Mouse (Mus musculus): Measurements from ENCODE around the gene Ndufb10.

Ndufb10 gene

GRCm38 (mm10) chr17:24724184-24724583 is at the start of gene Ndufb10:
Gene Ndufb10, minus strand, starts transcription at chr17:24724478.
- peak; percentile 84 to 97 for DNase-seq (ENCODE audit: low spot score in 2 of 2)

GRCm38 (mm10) chr17:24773241-24773640 is 49.0 kb upstream of the Ndufb10 start:
- DNase-seq (ENCODE audit: low spot score in 2 of 2): no peak

- DNase-seq (ENCODE audit: low spot score in 2 of 2): no peak
Observed at GRCm38 (mm10) chr17:24769146-24769545, 44.9 kb upstream of the Ndufb10 start.

- no peak for DNase-seq (ENCODE audit: low spot score in 2 of 2)
Observed at GRCm38 (mm10) chr17:24766266-24766875, 42.1 kb upstream of the Ndufb10 start.

GRCm38 (mm10) chr17:24765016-24765905 is 41.0 kb upstream of the Ndufb10 start:
- no peak for DNase-seq (ENCODE audit: low spot score in 2 of 2)

- no peak for DNase-seq (ENCODE audit: low spot score in 2 of 2)
Observed at GRCm38 (mm10) chr17:24761121-24761520, 36.8 kb upstream of the Ndufb10 start.

- DNase-seq (ENCODE audit: low spot score in 2 of 2): no peak
Observed at GRCm38 (mm10) chr17:24757394-24757793, 33.1 kb upstream of the Ndufb10 start.

GRCm38 (mm10) chr17:24752415-24753394 is 28.4 kb upstream of the Ndufb10 start, which contains the start of gene Hs3st6:
Gene Hs3st6, plus strand, starts transcription at chr17:24752988.
- no peak for DNase-seq (ENCODE audit: low spot score in 2 of 2)

GRCm38 (mm10) chr17:24751528-24751927 is 27.2 kb upstream of the Ndufb10 start:
- no peak for DNase-seq (ENCODE audit: low spot score in 2 of 2)

GRCm38 (mm10) chr17:24746986-24747385 is 22.7 kb upstream of the Ndufb10 start:
- DNase-seq (ENCODE audit: low spot score in 2 of 2): no peak

GRCm38 (mm10) chr17:24745526-24746497 is 21.5 kb upstream of the Ndufb10 start:
- DNase-seq (ENCODE audit: low spot score in 2 of 2): peak in 1 of 2 experiments; percentile 92

- DNase-seq (ENCODE audit: low spot score in 2 of 2): no peak
Observed at GRCm38 (mm10) chr17:24744381-24744780, 20.1 kb upstream of the Ndufb10 start.

GRCm38 (mm10) chr17:24743896-24744295 is 19.6 kb upstream of the Ndufb10 start:
- no peak for DNase-seq (ENCODE audit: low spot score in 2 of 2)

- no peak for DNase-seq (ENCODE audit: low spot score in 2 of 2)
Observed at GRCm38 (mm10) chr17:24742307-24742706, 18.0 kb upstream of the Ndufb10 start.

- DNase-seq (ENCODE audit: low spot score in 2 of 2): no peak
Observed at GRCm38 (mm10) chr17:24739926-24740325, 15.6 kb upstream of the Ndufb10 start.

GRCm38 (mm10) chr17:24738238-24738637 is 14.0 kb upstream of the Ndufb10 start:
- no peak for DNase-seq (ENCODE audit: low spot score in 2 of 2)

- DNase-seq (ENCODE audit: low spot score in 2 of 2): no peak
Observed at GRCm38 (mm10) chr17:24737135-24737810, 13.0 kb upstream of the Ndufb10 start.

- DNase-seq (ENCODE audit: low spot score in 2 of 2): peak; percentile 89 to 96
Observed at GRCm38 (mm10) chr17:24736330-24737051, 12.2 kb upstream of the Ndufb10 start, which contains the start of gene Msrb1. Gene Msrb1, plus strand, starts transcription at chr17:24736642.

- DNase-seq (ENCODE audit: low spot score in 2 of 2): no peak
Observed at GRCm38 (mm10) chr17:24735446-24735845, 11.2 kb upstream of the Ndufb10 start.
